In the genomic region with DNA sequence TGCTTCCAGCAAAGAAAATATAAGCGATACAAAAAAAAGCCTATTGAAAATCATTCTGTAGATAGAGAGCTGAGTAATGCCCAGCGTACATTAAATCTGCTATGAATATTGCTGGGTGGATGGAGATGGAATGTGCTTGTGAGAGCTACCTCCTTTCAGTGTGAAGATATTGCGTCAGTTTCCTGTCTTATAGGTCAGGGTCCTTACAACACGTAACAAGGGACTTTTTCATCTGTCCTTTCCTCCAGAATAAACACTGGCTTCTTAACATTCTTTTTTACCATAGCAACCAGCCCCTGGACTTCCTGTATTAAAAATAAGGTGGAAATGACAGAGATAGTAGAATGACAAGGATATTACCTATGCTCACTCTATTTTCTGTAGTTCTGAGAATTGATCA, we compare ENCODE assay signal across 27 mouse cellular contexts. TPM values are rescaled to one million over a fixed set of nuclear protein-coding genes. Genes with fewer than 3 reads are reported as not detected.
"Had no signal": no experiment of that assay in that cellular context is flagged by ENCODE, and none has a peak within 500 bp of the region (broad histone marks: within the 10 kb centered on the region; RNA-seq: fewer than 3 reads in every experiment).

No protein-coding gene starts in this region.

- H3K27ac ChIP-seq: layer of hippocampus, adult 2 months; limb, embryonic 10.5 days; limb, embryonic 13.5 days; liver, embryonic 12.5 days; liver, embryonic 15.5 days; midbrain, embryonic 10.5 days; midbrain, embryonic 13.5 days; neural tube, embryonic 13.5 days had no signal

- DNase-seq: kidney, adult 18-20 months; kidney, adult 9 months; kidney, postnatal 14 days; layer of hippocampus, adult 9-11 months; liver; lung, adult 18-20 months; lung, postnatal 10 days; right cerebral cortex, postnatal 14 days; right cerebral cortex, postnatal 4 days; thymus, adult 2 months; thymus, postnatal 14 days; thymus, postnatal 4 days had no signal

- H3K4me1 ChIP-seq: limb, embryonic 13.5 days; liver, embryonic 15.5 days; midbrain, embryonic 10.5 days; midbrain, embryonic 13.5 days; neural tube, embryonic 13.5 days had no signal

- H3K9ac ChIP-seq: limb, embryonic 13.5 days; liver, embryonic 12.5 days; liver, embryonic 15.5 days; midbrain, embryonic 13.5 days; neural tube, embryonic 13.5 days had no signal

- H3K4me2 ChIP-seq: limb, embryonic 13.5 days; liver, embryonic 12.5 days; liver, embryonic 15.5 days; midbrain, embryonic 13.5 days; neural tube, embryonic 13.5 days had no signal

- H3K4me3 ChIP-seq: layer of hippocampus, adult 2 months; limb, embryonic 10.5 days; limb, embryonic 13.5 days; liver, embryonic 12.5 days; liver, embryonic 15.5 days; megakaryocyte, embryonic 14.5 days; midbrain, embryonic 10.5 days; midbrain, embryonic 13.5 days; myocyte; neural tube, embryonic 13.5 days had no signal

- H3K36me3 ChIP-seq: limb, embryonic 10.5 days; limb, embryonic 13.5 days; liver, embryonic 12.5 days; liver, embryonic 15.5 days; midbrain, embryonic 10.5 days; midbrain, embryonic 13.5 days; neural tube, embryonic 13.5 days had no signal

- H3K9me3 ChIP-seq: limb, embryonic 10.5 days; limb, embryonic 13.5 days; liver, embryonic 12.5 days; liver, embryonic 15.5 days; megakaryocyte, embryonic 14.5 days; midbrain, embryonic 10.5 days; midbrain, embryonic 13.5 days; neural tube, embryonic 13.5 days had no signal

- ATAC-seq: intestine, embryonic 16.5 days; liver, embryonic 12.5 days; midbrain, embryonic 13.5 days; midbrain, embryonic 16.5 days had no signal

- H3K27me3 ChIP-seq: limb, embryonic 13.5 days; liver, embryonic 12.5 days; liver, embryonic 15.5 days; megakaryocyte, embryonic 14.5 days; midbrain, embryonic 13.5 days; neural tube, embryonic 13.5 days had no signal

RNA-seq across cellular contexts. Expression of a gene that starts 9.1 kb away (rescaled TPM):
- polyA plus RNA-seq: intestine, embryonic 16.5 days; kidney, embryonic 16.5 days; large intestine, adult 2 months; limb, embryonic 10.5 days; limb, embryonic 13.5 days; liver, embryonic 12.5 days; liver, embryonic 15.5 days; midbrain, embryonic 10.5 days; myocyte; stomach, embryonic 14.5 days; thymus, adult 2 months had no signal
